Mouse (Mus musculus) left cerebral cortex, postnatal 14 days (tissue): Measurements from ENCODE around the gene Coro1a. TPM values are rescaled to one million over a fixed set of nuclear protein-coding genes. Genes with fewer than 3 reads are reported as not detected.
"Not testable (repeated sequence)": the region's sequence is repeated elsewhere in the genome, so short reads cannot be mapped to it uniquely, and the experiment has no call there.

Experiments
- DNase-seq, 2 experiments: peaks; one replicate each; pipeline ENCODE4 v3.0.0; 2021 to 2022; ENCODE audit warnings: low spot score in 2 of 2, mixed read lengths in 1 of 2
- intact Hi-C: fragments of 180-260 bp; cut with DNase I; formaldehyde crosslinking; loops from one replicate; pipeline ENCODE4 v1.15.1; 2025
- long read RNA-seq, 2 experiments: library from polyadenylated mRNA; stranded (forward); transcript quantifications; one replicate each; pipeline ENCODE4 v2.0.0; 2021
- total RNA-seq, 2 experiments: library from RNA; stranded (reverse); gene quantifications; 2 replicates each; pipeline ENCODE4 v1.2.3; 2021

Coro1a gene
- 100 to 1,000 TPM; 173 to 185 TPM for total RNA-seq
- long read RNA-seq, experiment 1, transcript Coro1a-201 (11 exons, 1,660 nt), result major isoform, 97 of 139 reads
- long read RNA-seq, experiment 1, partial matches to known transcripts, result 14 of 139 reads
- long read RNA-seq, experiment 1, other reads (novel, unspliced or antisense), result 28 of 139 reads
- long read RNA-seq, experiment 2, transcript Coro1a-201 (11 exons, 1,660 nt), result major isoform, 76 of 112 reads
- long read RNA-seq, experiment 2, partial matches to known transcripts, result 18 of 112 reads
- long read RNA-seq, experiment 2, other reads (novel, unspliced or antisense), result 18 of 112 reads

DNA sequence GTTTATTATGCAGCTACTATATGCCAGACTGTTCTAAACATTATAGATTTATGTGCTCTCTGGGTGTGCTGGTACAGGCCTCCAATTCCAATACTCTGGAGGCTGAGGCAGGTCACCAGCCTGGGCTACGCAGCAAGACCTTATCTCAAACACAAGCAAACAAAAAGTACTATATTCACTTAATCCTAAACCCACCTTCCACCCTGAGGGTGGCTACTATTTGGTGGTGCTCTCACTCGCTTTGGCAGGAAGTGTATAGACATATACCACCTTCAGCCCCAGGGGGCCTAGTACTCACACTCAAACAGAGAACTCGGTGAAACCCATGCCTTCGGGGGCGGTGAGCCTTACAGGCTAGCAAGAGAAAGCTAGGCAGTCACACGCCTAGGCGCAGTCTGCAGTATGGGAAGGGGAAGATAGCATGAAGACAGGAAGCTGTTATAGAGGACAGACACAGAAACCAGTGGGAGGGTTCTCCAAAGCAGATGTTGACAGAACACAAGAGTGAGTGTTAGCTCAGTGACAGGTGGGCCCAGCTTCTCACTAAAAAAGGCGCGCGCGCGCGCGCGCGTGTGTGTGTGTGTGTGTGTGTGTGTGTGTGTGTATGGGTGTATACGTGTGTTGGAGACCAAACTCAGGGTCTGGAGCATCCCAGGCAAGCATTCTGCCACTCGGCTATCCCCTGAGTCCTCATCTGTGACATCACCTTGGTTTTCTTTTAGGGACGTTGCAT, at the start of gene Coro1a:
Gene Coro1a, minus strand, starts transcription at position 346 of the 733 bp plus-strand sequence.
- DNase-seq, result no peak
- intact Hi-C loops, result no loop called here

DNA sequence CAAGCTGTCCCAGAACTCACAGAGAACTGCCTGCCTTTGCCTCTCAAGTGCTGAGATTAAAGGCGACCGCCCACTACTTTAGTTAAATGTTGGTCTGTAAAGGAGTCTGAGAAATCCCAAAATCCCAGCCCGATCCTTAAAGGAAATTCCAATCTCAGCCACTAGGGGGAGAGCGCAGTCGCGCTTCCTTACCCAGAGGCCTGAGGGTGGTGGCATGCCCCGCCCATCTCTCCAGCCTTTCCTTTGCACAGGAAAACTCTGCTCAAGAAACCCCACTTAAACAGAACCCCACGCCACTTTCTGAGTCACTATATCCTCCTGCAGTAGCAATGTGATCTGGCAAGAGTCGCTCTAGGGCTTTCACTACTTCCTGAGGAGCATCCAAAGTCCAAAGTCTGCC, 47.3 kb upstream of the Coro1a start:
- peak; percentile 67 to 73 for DNase-seq
- intact Hi-C loops, result no loop called here

DNA sequence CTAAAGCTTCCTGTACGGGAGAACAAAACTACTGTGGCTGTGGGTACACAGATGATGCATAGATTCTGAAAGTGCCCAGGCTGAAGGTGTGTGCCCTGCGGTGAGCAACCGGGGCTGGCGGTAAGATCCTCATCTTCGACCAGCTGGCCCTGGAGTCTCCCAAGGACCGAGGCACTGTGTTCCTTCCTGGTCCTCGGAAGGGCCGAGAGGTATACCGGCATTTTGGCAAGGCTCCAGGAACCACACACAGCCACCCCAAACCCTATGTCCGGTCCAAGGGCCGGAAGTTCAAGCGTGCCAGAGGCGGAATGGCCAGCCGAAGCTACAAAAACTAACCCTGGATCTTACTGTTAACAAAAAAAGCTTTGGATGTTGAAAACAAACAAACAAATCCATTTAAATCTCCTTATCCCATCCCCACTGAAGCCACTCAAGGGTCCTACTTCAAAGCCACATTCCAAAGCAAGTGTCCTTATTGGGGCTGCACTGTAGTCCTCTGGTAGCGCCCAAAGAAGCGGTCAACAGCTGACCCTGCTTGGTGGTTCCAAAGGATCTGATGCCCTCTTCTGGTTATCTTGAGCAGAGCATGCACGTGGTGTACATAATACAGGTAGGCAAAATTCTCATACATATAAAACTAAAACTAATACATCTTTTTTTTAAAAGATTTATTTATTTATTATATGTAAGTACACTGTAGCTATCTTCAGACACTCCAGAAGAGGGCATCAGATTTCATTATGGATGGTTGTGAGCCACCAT, 42.2 kb upstream of the Coro1a start:
- intact Hi-C loops, result no loop called here
- no peak for DNase-seq

DNA sequence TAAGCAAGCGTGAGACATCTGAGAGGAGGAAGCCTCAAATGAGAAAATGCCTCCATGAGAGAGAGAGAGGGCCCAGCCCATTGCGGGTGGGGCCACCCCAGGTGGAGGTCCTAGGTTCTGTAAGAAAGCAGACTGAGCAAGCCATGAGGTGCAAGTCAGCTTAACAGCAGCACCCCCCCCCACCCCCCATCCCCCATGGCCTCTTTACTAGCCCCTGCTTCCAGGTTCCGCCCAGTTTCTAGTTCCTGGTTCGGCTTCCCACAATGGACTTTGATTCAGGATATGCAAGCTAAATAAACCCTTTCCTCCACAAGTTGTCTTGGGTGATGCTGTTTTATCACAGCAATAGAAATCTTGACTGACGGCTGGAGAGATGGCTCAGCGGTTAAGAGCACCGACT, 41.2 kb upstream of the Coro1a start:
- intact Hi-C loops, result no loop called here
- no peak for DNase-seq

DNA sequence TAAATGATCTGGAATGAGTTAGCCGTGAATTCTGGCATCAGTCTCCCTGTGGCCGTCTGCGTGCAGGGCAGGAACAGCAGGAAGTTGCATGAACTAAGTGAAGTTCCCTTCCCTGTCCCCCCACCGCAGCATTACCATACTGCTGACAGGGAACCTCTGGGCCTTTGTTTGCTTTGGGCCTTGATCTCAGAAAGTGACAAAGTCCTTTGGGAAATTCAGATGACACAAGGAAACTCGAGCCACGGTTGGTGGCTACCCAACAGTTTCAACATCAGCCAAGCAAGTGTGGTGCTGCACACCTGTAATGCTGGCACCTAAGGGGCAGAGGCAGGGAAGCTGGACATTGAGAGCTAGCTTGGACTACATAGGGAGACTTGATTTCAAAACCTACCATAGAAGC, 39.2 kb upstream of the Coro1a start:
- intact Hi-C loops, result no loop called here
- DNase-seq, result no peak

DNA sequence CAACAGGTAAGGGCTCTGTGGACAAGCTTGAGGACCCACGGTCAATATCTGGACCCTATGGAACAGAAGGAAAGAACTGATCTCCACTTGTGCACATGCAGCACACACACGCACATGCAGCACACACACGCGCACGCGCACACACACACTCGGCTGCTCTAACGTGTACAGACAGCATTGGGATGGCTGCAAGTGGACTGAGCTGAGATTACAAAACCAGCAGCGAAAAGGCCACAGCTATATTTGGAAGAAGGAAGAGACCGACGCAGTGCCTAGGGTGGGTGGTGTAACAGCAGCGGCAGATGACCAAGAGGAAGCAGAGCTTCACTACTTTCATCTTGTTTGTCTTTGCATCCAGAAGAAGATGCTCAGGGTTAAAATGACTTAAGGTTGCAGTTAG, 38.5 kb upstream of the Coro1a start:
- no peak for DNase-seq
- intact Hi-C loops, result no loop called here

DNA sequence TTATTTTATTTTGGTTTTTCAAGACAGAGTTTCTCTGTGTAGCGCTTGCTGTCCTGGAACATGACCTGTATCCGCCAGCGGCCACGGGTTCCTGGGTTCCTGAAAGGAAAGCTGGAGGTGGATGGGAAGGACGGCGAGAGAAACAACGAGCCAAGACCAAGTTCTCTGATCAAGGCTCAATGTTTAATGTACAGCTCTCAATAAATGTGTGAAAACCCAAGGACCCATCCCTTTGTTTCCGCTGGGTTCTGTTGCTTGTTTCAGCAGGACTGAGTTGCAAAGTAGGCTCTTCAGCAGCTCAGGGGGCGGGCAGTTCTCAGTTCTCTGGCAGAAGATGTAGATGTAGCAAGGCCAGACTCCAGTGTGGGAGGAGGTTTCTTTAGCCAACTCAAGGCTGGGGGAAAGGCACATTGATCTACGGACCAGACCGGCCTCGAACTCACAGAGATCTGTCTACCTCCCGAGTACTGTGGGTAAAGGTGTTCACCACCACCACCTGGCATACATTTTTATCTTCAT, 34.4 kb upstream of the Coro1a start:
- DNase-seq, result no peak
- intact Hi-C loops, result no loop called here

DNA sequence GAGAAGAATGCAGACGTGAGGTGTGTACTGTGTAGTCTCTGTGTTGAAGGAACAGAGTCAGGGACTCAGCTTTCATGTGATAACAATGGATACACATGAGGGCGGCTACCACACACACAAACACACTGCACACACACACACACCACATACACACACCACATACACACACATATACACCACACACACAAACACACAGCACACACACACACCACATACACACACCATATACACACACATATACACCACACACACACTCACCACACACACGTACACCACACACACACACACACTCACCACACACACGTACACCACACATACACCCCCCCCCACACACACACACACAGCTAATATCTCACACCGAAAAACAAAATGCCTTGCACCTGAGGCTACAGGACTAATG, 33.9 kb upstream of the Coro1a start:
- no peak for DNase-seq
- intact Hi-C loops, result no loop called here

DNA sequence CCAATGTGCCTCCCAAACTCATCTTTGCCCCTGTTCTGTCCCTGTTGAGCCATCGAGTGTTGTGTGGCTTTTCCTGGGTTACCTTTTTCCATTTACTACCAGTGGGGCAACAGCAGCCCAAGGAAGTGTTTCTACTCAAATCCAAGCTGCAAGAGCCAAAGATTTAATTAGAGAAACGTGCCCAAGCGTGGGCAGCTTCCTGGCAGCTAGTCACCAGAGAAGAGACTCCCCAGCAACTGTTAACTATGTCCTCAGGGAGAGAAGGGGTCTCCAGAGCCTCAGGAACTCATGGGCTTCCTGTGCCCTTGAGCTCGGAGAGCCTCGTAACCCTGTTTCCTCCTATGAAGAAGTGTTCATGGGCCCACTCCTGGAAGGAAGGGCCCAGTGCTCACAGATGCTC, 33.4 kb upstream of the Coro1a start:
- DNase-seq, result no peak
- intact Hi-C loops, result no loop called here

DNA sequence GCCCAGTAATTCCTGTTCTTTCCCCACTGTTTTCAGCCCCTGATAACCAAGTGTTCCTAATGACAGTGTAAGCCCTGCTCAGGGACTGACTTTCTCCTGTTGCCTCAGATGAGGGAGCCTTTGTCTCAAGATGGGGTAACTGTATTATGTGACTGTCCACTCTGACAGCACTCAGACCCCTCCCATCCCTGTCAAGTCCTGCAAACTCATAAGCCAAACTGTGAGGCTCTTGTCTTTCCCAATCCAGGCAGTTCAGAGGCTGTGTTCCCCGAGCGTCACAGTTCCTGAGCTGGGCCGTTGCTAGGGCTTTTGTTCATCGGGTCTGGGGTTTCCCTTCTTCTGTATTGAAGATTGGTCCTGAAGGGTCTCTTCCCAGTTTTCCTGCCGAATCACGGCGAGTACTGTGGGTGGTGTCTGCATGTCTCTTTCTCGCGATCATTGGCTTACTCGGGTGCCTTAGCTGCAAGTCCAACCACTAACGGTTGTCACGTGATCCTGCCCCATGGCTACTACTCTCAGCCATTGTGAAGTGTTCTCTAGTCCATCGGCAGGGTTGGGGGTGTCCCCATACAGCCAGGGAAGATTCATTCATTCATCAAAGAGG, 32.6 kb upstream of the Coro1a start:
- intact Hi-C loops, result no loop called here
- no peak for DNase-seq

DNA sequence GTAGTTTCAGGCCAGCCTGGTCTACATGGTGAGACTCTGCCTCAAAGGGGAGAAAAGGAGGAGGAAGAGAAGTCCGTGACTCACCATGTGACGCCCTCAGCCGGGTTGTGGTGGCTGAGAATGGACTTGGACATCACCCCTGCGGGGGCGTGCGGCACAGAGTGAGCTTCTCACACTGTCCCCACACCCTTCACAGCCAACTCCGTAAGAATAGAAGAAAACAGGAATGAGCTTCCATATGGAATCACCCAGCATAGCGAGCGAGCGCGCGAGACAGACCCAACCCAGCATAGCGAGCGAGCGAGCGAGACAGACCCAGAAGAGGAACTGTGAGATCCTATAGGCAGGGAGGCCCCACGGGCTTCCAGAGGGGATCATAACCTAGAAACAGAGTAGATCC, 32.0 kb upstream of the Coro1a start:
- DNase-seq, result peak in 1 of 2 experiments; percentile 78

DNA sequence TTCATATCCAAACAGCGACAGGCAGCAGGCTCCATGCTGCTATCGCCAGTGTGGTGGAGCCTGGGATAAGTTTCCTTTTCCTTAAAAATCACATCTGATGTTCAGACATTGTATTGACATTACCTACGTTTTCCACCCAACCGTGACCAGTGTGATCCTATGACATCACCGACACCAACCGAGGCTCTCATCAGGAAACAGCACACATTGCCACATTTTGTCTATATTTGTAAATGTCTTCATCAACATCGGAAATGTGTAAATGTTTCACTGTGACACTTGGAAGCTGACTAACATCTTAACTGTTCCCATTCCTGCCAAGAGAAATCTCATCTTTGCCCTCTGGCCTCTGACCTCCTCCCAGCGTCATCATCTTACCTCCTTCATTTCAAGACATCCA, 28.5 kb upstream of the Coro1a start:
- intact Hi-C loops, result no loop called here
- no peak for DNase-seq

More for the DNA sequence above, 32.0 kb upstream of the Coro1a start:
- intact Hi-C loops, result no loop called here

DNA sequence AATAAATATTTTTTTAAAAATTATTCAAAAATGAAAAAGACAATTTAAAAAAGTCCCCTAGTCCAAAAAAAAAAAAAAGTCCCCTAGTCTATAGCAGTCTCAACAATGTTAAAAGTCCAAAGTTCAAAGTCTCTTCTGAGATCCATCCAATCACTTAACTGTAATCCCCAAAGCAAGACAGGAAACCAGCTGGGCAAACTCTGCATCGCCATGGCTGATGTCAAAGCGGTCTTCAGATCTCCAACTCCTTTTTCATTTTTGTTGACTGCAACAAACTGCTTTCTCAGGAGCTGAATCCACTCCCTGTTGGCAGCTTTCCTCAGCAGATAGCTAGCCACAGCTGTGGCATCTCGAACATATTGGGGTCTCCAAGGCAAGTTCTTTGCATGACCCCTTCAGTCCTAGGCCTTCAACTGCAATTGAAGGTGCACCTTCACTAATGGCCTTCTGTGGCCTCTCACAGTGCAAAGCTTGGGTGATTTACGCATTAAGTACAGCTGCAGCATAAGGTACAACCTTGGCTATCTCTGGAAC, 22.7 kb upstream of the Coro1a start:
- DNase-seq, intact Hi-C loops: not testable (repeated sequence)

DNA sequence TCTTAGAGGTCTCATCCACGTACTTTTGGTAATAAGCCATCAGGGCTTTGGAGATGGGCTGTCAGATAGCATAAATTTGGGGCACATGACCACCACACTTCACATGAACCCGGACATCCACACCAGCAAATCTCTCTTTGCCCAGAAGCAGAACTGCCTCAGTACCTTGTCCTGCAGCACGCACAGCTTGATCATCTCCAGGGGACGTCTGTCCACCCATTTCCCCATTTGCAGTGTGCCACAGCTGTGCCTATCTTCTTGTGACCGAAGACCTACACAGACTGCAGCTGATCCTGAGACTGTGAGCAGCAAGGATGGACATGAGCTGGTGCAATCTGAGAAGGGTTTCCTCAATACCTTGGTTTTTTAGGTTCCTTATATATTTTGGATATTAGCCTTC, 18.1 kb upstream of the Coro1a start:
- no peak for DNase-seq
- intact Hi-C loops, result no loop called here

DNA sequence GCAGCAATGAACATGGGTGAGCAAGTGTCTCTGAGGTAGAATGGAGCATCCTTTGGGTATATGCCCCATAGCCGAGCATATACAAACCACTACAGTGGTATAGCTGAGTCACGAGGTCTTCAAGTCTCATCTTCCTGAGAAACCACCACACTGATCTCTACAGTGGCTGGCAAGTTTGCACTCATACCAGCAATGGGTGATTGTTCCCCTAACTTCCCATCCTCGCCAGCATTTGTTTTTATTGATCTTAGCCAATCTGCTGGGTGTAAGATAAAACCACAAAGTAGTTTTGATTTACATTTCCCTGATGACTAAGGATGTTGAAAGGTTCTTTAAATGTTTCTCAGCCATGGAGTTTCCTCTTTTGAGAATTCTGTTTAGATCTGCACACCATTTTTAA, 17.5 kb upstream of the Coro1a start:
- DNase-seq, result no peak
- intact Hi-C loops, result no loop called here

DNA sequence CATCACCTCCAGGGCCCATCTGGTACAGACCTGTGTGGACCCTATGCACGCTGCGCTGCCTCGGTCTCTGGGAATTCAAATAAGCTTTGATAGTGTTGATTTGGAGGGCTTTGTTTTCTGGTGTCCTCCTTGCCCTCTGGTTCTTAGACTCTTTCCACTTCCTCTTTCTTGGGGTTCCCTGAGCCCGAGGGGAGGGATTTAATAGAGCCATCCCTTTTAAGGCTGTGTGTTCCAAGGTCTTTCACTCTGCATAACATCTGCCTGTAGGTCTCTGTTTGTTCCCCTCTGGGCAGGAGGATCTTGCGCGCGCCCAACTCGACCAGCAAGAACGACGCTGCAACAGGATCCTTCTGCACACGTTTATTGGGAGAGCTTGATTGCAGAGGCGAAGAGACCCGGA, 14.0 kb upstream of the Coro1a start:
- intact Hi-C loops, result no loop called here
- DNase-seq, result no peak

DNA sequence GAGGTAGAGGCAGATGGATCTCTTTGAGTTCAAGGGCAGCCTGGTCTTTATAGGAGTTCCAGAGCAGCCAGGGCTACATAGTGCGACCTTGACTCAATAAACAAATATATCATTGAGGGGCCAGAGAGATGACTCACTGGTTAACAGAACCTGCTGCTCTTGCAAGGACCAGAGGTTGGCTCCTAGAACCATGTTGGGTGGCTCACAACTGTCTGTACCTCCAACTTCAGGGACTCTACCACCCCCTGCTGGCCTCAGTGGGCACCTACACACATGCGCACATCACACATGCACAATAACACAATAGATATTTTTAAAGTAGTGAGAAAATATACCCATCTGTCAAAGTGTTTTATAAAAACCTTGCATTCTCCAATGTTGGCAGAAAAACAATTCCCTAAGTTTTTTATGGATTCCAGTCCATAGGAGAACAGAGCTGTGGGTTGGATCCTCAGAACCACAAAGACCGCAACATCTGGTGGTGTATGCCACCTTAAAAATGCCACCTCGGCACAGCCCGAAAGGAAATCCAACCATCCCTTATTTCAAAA, 11.3 kb upstream of the Coro1a start:
- DNase-seq, result no peak
- intact Hi-C loops, result no loop called here

DNA sequence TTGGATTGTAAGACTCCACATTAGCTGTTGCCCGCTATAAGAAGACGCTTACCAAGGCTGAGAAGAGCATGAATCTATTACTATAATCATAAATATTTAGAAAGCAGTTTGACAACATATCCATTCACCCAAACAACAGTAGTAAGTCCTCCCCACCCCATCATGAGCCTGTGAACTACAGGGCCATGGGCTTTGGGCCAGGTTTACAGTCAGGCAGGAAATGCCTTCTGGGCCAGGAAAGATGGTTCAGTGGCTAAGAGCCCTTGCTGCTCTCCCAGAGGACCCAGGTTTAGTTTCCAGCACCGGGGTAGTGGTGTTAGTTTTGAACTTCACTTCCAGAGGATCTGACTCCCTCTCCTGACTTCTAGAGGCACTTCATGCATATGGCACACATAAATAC, 10.0 kb upstream of the Coro1a start:
- intact Hi-C loops, result no loop called here

DNA sequence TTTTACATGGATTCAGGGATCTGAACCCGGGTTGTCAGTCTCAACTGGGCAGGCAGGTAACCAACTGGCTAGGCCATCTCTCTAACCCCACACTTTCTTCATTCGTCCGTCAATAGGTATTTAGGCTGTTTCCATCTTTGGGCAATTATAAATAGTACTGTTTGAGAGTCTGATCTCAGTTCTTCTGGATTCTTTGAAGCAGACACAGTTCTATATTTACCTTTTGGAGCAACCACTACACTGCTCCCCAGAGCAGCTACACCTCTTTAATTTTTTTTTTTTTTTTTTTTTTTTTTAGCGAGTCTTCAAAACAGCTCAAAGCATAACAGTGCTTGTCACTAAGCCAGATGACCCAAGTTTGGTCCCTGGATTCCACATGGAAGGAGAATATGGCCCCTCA, 8.1 kb upstream of the Coro1a start:
- no peak for DNase-seq
- intact Hi-C loops, result no loop called here

More for the DNA sequence above, 10.0 kb upstream of the Coro1a start:
- DNase-seq, result no peak
